Mouse (Mus musculus): Measurements from ENCODE around the gene Hist1h4a. TPM values are rescaled to one million over a fixed set of nuclear protein-coding genes. Genes with fewer than 3 reads are reported as not detected.
"Not testable (repeated sequence)": the region's sequence is repeated elsewhere in the genome, so short reads cannot be mapped to it uniquely, and the experiment has no call there.

The Hist1h4a gene
- polyA plus RNA-seq, 1 experiment from 2014 or later: not detected

GRCm38 (mm10) chr13:23772561-23773313, 11.7 kb upstream of the Hist1h4a start:
- Histone ChIP-seq H3K9ac (ENCODE audit: low read length) (no peak overlapping the region), H3K9me3 (ENCODE audit: control insufficient read depth, low read length) (no peaks in the 10 kb centered on the region)

GRCm38 (mm10) chr13:23769613-23770012, 8.6 kb upstream of the Hist1h4a start, which contains the start of gene Trim38:
Gene Trim38 (plus strand): TSS chr13:23769913.
- not testable (repeated sequence) for ATAC-seq (ENCODE audit: insufficient number of reproducible peaks, insufficient read depth, low FRiP score, low read depth); H3K9me3 ChIP-seq (ENCODE audit: control insufficient read depth, low read length); H3K27ac ChIP-seq (replicated peaks in 1 of 2; ENCODE audit: control insufficient read depth in 1 of 2, insufficient read depth in 1 of 2, low read depth in 2 of 2, low read length in 2 of 2); H3K4me3 ChIP-seq (ENCODE audit: control insufficient read depth in 1 of 2, insufficient read depth in 1 of 2, low read depth in 1 of 2, low read length in 2 of 2); H3K9ac ChIP-seq (ENCODE audit: low read length); H3K4me2 ChIP-seq (ENCODE audit: low read length); H3K27me3 ChIP-seq (ENCODE audit: control insufficient read depth, insufficient read depth, low read length); H3K36me3 ChIP-seq (ENCODE audit: control insufficient read depth, insufficient read depth, low read length)
- WGBS: 91% methylated on average over 2 of the region's 2 CpGs
- H3K4me1 ChIP-seq (ENCODE audit: control insufficient read depth in 2 of 2, insufficient read depth in 2 of 2, low read length in 2 of 2): peaks cover 7 to 10% of the 10 kb centered on the region in 2 experiments; a peak in 3 of 4 replicates

More at GRCm38 (mm10) chr13:23772561-23773313, 11.7 kb upstream of the Hist1h4a start:
- 16% methylated on average over 21 of the region's 21 CpGs for WGBS
- ATAC-seq (ENCODE audit: insufficient number of reproducible peaks, insufficient read depth, low FRiP score, low read depth): peak; percentile 80; the same call in 1 of the 2 replicates
- H3K4me2 ChIP-seq (ENCODE audit: low read length): peak overlapping the region; percentile 57
- no peaks in the 10 kb centered on the region for H3K27me3 ChIP-seq (ENCODE audit: control insufficient read depth, insufficient read depth, low read length)
- H3K4me3 ChIP-seq (ENCODE audit: control insufficient read depth in 1 of 2, insufficient read depth in 1 of 2, low read depth in 1 of 2, low read length in 2 of 2): 0 out of 4 replicates have a peak overlapping the region, but pooled peaks of 1 of the 2 experiments have one; percentile 7
- H3K36me3 ChIP-seq (ENCODE audit: control insufficient read depth, insufficient read depth, low read length): no peaks in the 10 kb centered on the region
- no peak overlapping the region for H3K27ac ChIP-seq (replicated peaks in 1 of 2; ENCODE audit: control insufficient read depth in 1 of 2, insufficient read depth in 1 of 2, low read depth in 2 of 2, low read length in 2 of 2)
- H3K4me1 ChIP-seq (ENCODE audit: control insufficient read depth in 2 of 2, insufficient read depth in 2 of 2, low read length in 2 of 2): peaks cover 6 to 10% of the 10 kb centered on the region in 2 experiments; a peak in 3 of 4 replicates

GRCm38 (mm10) chr13:23768834-23769397, 7.9 kb upstream of the Hist1h4a start:
- Histone ChIP-seq H3K9me3 (ENCODE audit: control insufficient read depth, low read length) (no peaks in the 10 kb centered on the region), H3K27me3 (ENCODE audit: control insufficient read depth, insufficient read depth, low read length) (no peaks in the 10 kb centered on the region), H3K9ac (ENCODE audit: low read length) (no peak overlapping the region), H3K4me3 (ENCODE audit: control insufficient read depth in 1 of 2, insufficient read depth in 1 of 2, low read depth in 1 of 2, low read length in 2 of 2) (no peak overlapping the region), H3K4me1 (ENCODE audit: control insufficient read depth in 2 of 2, insufficient read depth in 2 of 2, low read length in 2 of 2) (peaks cover 14 to 16% of the 10 kb centered on the region in 2 experiments), H3K4me2 (ENCODE audit: low read length) (no peak overlapping the region), H3K36me3 (ENCODE audit: control insufficient read depth, insufficient read depth, low read length) (no peaks in the 10 kb centered on the region), H3K27ac (replicated peaks in 1 of 2; ENCODE audit: control insufficient read depth in 1 of 2, insufficient read depth in 1 of 2, low read depth in 2 of 2, low read length in 2 of 2) (no peak overlapping the region)
- WGBS: 43% methylated on average over 5 of the region's 5 CpGs
- no peak for ATAC-seq (ENCODE audit: insufficient number of reproducible peaks, insufficient read depth, low FRiP score, low read depth)

- H3K9ac ChIP-seq (ENCODE audit: low read length): no peak overlapping the region
- no peak overlapping the region for H3K4me3 ChIP-seq (ENCODE audit: control insufficient read depth in 1 of 2, insufficient read depth in 1 of 2, low read depth in 1 of 2, low read length in 2 of 2)
- H3K9me3 ChIP-seq (ENCODE audit: control insufficient read depth, low read length): no peaks in the 10 kb centered on the region
- H3K27me3 ChIP-seq (ENCODE audit: control insufficient read depth, insufficient read depth, low read length): no peaks in the 10 kb centered on the region
- no peak for ATAC-seq (ENCODE audit: insufficient number of reproducible peaks, insufficient read depth, low FRiP score, low read depth)
- peaks cover 11 to 20% of the 10 kb centered on the region in 2 experiments for H3K4me1 ChIP-seq (ENCODE audit: control insufficient read depth in 2 of 2, insufficient read depth in 2 of 2, low read length in 2 of 2)
- no peak overlapping the region for H3K4me2 ChIP-seq (ENCODE audit: low read length)
- H3K36me3 ChIP-seq (ENCODE audit: control insufficient read depth, insufficient read depth, low read length): no peaks in the 10 kb centered on the region
- no peak overlapping the region for H3K27ac ChIP-seq (replicated peaks in 1 of 2; ENCODE audit: control insufficient read depth in 1 of 2, insufficient read depth in 1 of 2, low read depth in 2 of 2, low read length in 2 of 2)
These were observed 5.7 kb upstream of the Hist1h4a start for GRCm38 (mm10) chr13:23766772-23767171.

GRCm38 (mm10) chr13:23765172-23765513, 4.1 kb upstream of the Hist1h4a start:
- Histone ChIP-seq H3K36me3 (ENCODE audit: control insufficient read depth, insufficient read depth, low read length) (no peaks in the 10 kb centered on the region), H3K9me3 (ENCODE audit: control insufficient read depth, low read length) (no peaks in the 10 kb centered on the region), H3K27ac (replicated peaks in 1 of 2; ENCODE audit: control insufficient read depth in 1 of 2, insufficient read depth in 1 of 2, low read depth in 2 of 2, low read length in 2 of 2) (no peak overlapping the region), H3K9ac (ENCODE audit: low read length) (no peak overlapping the region), H3K4me1 (ENCODE audit: control insufficient read depth in 2 of 2, insufficient read depth in 2 of 2, low read length in 2 of 2) (peaks cover 11 to 27% of the 10 kb centered on the region in 2 experiments), H3K4me3 (ENCODE audit: control insufficient read depth in 1 of 2, insufficient read depth in 1 of 2, low read depth in 1 of 2, low read length in 2 of 2) (no peak overlapping the region), H3K27me3 (ENCODE audit: control insufficient read depth, insufficient read depth, low read length) (no peaks in the 10 kb centered on the region), H3K4me2 (ENCODE audit: low read length) (no peak overlapping the region)
- WGBS: 71% methylated on average over 1 of the region's 1 CpGs
- no peak for ATAC-seq (ENCODE audit: insufficient number of reproducible peaks, insufficient read depth, low FRiP score, low read depth)

- peak overlapping the region; percentile 90 for H3K4me2 ChIP-seq (ENCODE audit: low read length)
- ATAC-seq (ENCODE audit: insufficient number of reproducible peaks, insufficient read depth, low FRiP score, low read depth): no peak
- H3K36me3 ChIP-seq (ENCODE audit: control insufficient read depth, insufficient read depth, low read length): no peaks in the 10 kb centered on the region
- WGBS: 44% methylated on average over 12 of the region's 12 CpGs
- H3K9ac ChIP-seq (ENCODE audit: low read length): peak overlapping the region; percentile 77
- H3K9me3 ChIP-seq (ENCODE audit: control insufficient read depth, low read length): no peaks in the 10 kb centered on the region
- H3K4me3 ChIP-seq (ENCODE audit: control insufficient read depth in 1 of 2, insufficient read depth in 1 of 2, low read depth in 1 of 2, low read length in 2 of 2): peak overlapping the region; percentile 50 to 69
- no peaks in the 10 kb centered on the region for H3K27me3 ChIP-seq (ENCODE audit: control insufficient read depth, insufficient read depth, low read length)
- H3K4me1 ChIP-seq (ENCODE audit: control insufficient read depth in 2 of 2, insufficient read depth in 2 of 2, low read length in 2 of 2): peaks cover 11 to 29% of the 10 kb centered on the region in 2 experiments
- H3K27ac ChIP-seq (replicated peaks in 1 of 2; ENCODE audit: control insufficient read depth in 1 of 2, insufficient read depth in 1 of 2, low read depth in 2 of 2, low read length in 2 of 2): peak overlapping the region; percentile 89 to 95
These were observed 3.5 kb upstream of the Hist1h4a start for GRCm38 (mm10) chr13:23764324-23765171.

- Histone ChIP-seq H3K27me3 (ENCODE audit: control insufficient read depth, insufficient read depth, low read length) (no peaks in the 10 kb centered on the region), H3K4me2 (ENCODE audit: low read length) (peak within 1 kb of the TSS; percentile 90), H3K9ac (ENCODE audit: low read length) (peak within 1 kb of the TSS; percentile 77), H3K36me3 (ENCODE audit: control insufficient read depth, insufficient read depth, low read length) (no peaks in the 10 kb centered on the region), H3K9me3 (ENCODE audit: control insufficient read depth, low read length) (no peaks in the 10 kb centered on the region), H3K4me1 (ENCODE audit: control insufficient read depth in 2 of 2, insufficient read depth in 2 of 2, low read length in 2 of 2) (peaks cover 10 to 27% of the 10 kb centered on the region in 2 experiments), H3K4me3 (ENCODE audit: control insufficient read depth in 1 of 2, insufficient read depth in 1 of 2, low read depth in 1 of 2, low read length in 2 of 2) (peak within 1 kb of the TSS; percentile 50 to 69), H3K27ac (replicated peaks in 1 of 2; ENCODE audit: control insufficient read depth in 1 of 2, insufficient read depth in 1 of 2, low read depth in 2 of 2, low read length in 2 of 2) (peak within 1 kb of the TSS; percentile 89 to 95)
- 3% methylated on average over 34 of the region's 34 CpGs for WGBS
- ATAC-seq (ENCODE audit: insufficient number of reproducible peaks, insufficient read depth, low FRiP score, low read depth): peak; percentile 57
These were observed 2.7 kb upstream of the Hist1h4a start, which contains the start of gene Hist1h1a for GRCm38 (mm10) chr13:23763586-23764323. Gene Hist1h1a (plus strand): TSS chr13:23763666.

All from heart, embryonic 14.5 days (tissue).